Mouse (Mus musculus) heart, adult 2 months (tissue): ENCODE data around the gene Txnrd2.

ENCODE experiments used
- CTCF ChIP-seq: fragments of 200-600 bp; IDR thresholded peaks from 2 replicates; pipeline ENCODE4 v1.8.1; 2022; ENCODE audit warnings: antibody characterized with exemption, mild to moderate bottlenecking, moderate library complexity
- EP300 ChIP-seq: fragments of 200-500 bp; IDR thresholded peaks from 2 replicates; pipeline ENCODE4 v1.6.1; 2011; ENCODE audit warnings: low read depth, low read length, control low read depth; ENCODE audit not compliant: insufficient read depth
- POLR2A ChIP-seq: fragments of 200-500 bp; IDR thresholded peaks from 2 replicates; pipeline ENCODE4 v1.6.1; 2011; ENCODE audit warnings: mild to moderate bottlenecking, low read depth, low read length, control low read depth; ENCODE audit not compliant: insufficient read depth

DNA sequence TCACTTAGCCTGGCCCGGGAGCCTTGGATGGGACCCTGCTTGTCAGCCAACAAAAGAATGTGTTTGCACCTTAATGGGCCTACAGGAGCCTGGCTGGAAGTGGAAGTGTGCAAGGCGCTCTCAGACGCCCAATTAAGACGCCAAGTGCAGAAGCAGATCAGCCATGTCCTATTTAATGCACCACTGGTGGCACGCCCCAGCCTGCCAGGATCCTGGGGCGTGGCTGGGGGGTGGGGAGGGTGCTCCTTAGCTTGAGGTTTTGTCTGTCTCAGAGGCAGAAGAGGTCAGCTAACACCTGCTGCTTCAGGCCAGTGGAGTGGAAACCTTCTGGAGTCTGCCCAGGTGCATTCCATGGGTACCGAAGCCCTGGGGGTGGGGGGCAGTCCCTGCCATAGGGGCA, 53.5 kb downstream of the Txnrd2 start:
- TF ChIP-seq CTCF (no peak), EP300 (no peak), POLR2A (no peak)
